Mouse (Mus musculus) liver, adult 2 months (tissue): ENCODE data around the gene Rmnd5a. TPM values are rescaled to one million over a fixed set of nuclear protein-coding genes. Genes with fewer than 3 reads are reported as not detected.
"Not testable (repeated sequence)": the region's sequence is repeated elsewhere in the genome, so short reads cannot be mapped to it uniquely, and the experiment has no call there.

Experiments used
- DNase-seq: peaks from one replicate; pipeline ENCODE4 v3.0.0-alpha.2; 2011; ENCODE audit warnings: low read depth, low spot score; ENCODE audit errors: extremely low read depth
- H3K27ac ChIP-seq: fragments of 200-500 bp; replicated peaks from 2 replicates; pipeline ENCODE4 v1.5.1; 2012; ENCODE audit warnings: low read depth, mild to moderate bottlenecking, control low read depth, inconsistent platforms, low read length; ENCODE audit not compliant: insufficient read depth
- H3K27me3 ChIP-seq: fragments of 200-500 bp; 2 replicates; pipeline ENCODE4 v1.6.1; 2012; ENCODE audit warnings: mild to moderate bottlenecking, moderate library complexity, low read length, inconsistent platforms; ENCODE audit not compliant: control insufficient read depth, insufficient read depth
- H3K36me3 ChIP-seq: fragments of 200-500 bp; 2 replicates; pipeline ENCODE4 v1.6.1; 2012; ENCODE audit warnings: low read length, inconsistent platforms; ENCODE audit not compliant: control insufficient read depth, insufficient read depth
- H3K4me1 ChIP-seq: fragments of 200-500 bp; 2 replicates; pipeline ENCODE4 v1.6.1; 2011; ENCODE audit warnings: low read length; ENCODE audit not compliant: control insufficient read depth, insufficient read depth
- H3K4me3 ChIP-seq: fragments of 200-500 bp; 2 replicates; pipeline ENCODE4 v1.5.1; 2011; ENCODE audit warnings: low read depth, mild to moderate bottlenecking, control low read depth, low read length, moderate library complexity; ENCODE audit not compliant: insufficient read depth
- H3K79me2 ChIP-seq: fragments of 200-500 bp; 2 replicates; pipeline ENCODE4 v1.6.1; 2012; ENCODE audit warnings: inconsistent platforms, mild to moderate bottlenecking, low read length, moderate library complexity; ENCODE audit not compliant: control insufficient read depth, insufficient read depth
- H3K9ac ChIP-seq: fragments of 200-500 bp; 2 replicates; pipeline ENCODE4 v1.6.1; 2012; ENCODE audit warnings: low read depth, mild to moderate bottlenecking, control low read depth, inconsistent platforms, low read length
- CTCF ChIP-seq: fragments of 200-500 bp; IDR thresholded peaks from 2 replicates; pipeline ENCODE4 v1.5.1; 2011; ENCODE audit warnings: low read depth, low read length, control low read depth
- POLR2A ChIP-seq: fragments of 200-500 bp; IDR thresholded peaks from 2 replicates; pipeline ENCODE4 v1.6.1; 2011; ENCODE audit warnings: low read length, control low read depth; ENCODE audit not compliant: insufficient read depth; ENCODE audit errors: extremely low read depth
- WGBS: fragments of 180-500 bp; shearing (Covaris S2); methylation state at CpG from one replicate; pipeline ENCODE4 v1.1.7; 2018; 5-methylcytosine and 5-hydroxymethylcytosine counted together
- polyA plus RNA-seq: library from polyadenylated mRNA; depleted of rRNA; stranded (reverse); fragments of >200 nt; gene quantifications from 2 replicates; pipeline ENCODE4 v1.2.3, GENCODE M21; 2012
- total RNA-seq: library from RNA; depleted of rRNA; stranded (reverse); fragments of >200 nt; gene quantifications from 2 replicates; pipeline ENCODE4 v1.2.3, GENCODE M21; 2014

The Rmnd5a gene
- total and polyA plus RNA-seq, 2 experiments, result 35.3 to 136 TPM

DNA sequence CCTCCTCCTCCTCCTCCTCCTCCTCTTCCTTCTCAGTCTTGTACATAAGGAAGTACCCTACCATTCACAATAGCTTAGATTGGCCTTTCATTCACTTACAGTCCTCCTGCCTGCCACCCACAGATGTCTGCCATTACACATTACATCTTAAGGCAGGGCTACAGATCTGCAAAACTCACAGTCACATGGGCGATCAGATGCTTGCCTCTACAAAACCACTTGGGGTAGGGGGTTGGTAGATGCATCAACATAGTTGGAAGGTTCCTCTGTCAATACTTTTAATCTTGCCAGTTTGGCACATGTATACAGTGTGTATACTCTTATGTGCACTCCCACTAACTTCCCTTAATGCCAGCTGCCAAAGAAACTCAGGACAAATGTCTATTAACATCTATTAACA is 39.7 kb upstream of the Rmnd5a start:
- Histone ChIP-seq H3K36me3 (no peaks in the 10 kb centered on the region), H3K27me3 (no peaks in the 10 kb centered on the region), H3K9ac (no peak overlapping the region), H3K27ac (no peak overlapping the region), H3K79me2 (no peaks in the 10 kb centered on the region), H3K4me3 (no peak overlapping the region), H3K4me1 (peaks cover 11% of the 10 kb centered on the region)
- no peak for TF ChIP-seq CTCF
- no peak for TF ChIP-seq POLR2A
- 96% methylated on average over 1 of the region's 1 CpGs for WGBS
- DNase-seq, result no peak

DNA sequence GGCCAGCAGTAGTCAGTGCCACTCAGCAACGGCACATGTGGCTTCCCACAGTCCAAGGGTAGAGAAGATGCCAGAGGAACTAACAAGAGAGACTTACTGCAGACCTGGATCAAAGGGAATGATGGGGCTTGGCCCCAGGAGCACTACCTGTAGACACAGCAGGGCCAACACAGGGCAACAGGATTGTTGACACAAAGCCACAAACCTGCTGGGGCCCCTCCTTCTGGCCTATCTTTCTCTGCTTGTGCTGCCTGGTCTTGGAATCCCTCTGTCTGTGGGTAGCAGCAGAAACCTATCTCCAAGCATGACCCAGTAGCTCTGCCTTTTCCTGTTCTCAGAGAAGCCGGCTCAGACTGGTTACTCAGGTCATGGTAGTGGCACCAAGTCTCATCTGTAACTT is 39.2 kb upstream of the Rmnd5a start:
- H3K79me2 ChIP-seq, H3K4me3 ChIP-seq, DNase-seq, H3K9ac ChIP-seq, H3K27me3 ChIP-seq, H3K27ac ChIP-seq, H3K36me3 ChIP-seq: not testable (repeated sequence)
- peaks cover 12% of the 10 kb centered on the region for H3K4me1 ChIP-seq
- 65% methylated on average over 2 of the region's 2 CpGs for WGBS

DNA sequence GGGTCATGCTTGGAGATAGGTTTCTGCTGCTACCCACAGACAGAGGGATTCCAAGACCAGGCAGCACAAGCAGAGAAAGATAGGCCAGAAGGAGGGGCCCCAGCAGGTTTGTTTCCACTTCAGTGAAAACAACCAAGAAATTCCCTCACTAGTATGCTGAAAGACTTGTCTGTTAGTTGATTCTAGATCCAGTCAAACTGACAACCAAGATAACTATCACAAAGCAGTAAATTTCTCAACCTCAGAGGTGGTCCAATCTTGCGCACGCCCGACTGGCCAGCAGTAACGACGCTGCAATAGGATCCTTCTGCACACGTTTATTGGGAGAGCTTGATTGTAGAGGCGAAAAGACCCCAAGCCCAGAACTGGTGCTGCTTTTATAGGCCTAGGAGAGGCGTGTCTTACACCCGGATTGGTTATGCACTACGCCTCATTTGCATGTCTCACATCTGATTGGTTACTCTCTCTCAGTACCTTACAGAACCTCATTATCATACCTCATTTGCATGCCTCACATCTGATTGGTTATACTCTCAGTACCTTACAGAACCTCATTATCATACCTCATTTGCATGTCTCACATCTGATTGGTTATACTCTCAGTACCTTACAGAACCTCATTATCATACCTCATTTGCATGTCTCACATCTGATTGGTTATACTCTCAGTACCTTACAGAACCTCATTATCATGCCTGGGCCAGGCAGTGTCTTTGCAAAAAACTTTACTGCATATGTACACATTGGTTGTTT is 38.6 kb upstream of the Rmnd5a start:
- H3K27me3 ChIP-seq, H3K36me3 ChIP-seq, H3K27ac ChIP-seq, H3K4me3 ChIP-seq, H3K79me2 ChIP-seq, DNase-seq, H3K9ac ChIP-seq: not testable (repeated sequence)
- peaks cover 12% of the 10 kb centered on the region for H3K4me1 ChIP-seq
- 95% methylated on average over 10 of the region's 10 CpGs for WGBS

DNA sequence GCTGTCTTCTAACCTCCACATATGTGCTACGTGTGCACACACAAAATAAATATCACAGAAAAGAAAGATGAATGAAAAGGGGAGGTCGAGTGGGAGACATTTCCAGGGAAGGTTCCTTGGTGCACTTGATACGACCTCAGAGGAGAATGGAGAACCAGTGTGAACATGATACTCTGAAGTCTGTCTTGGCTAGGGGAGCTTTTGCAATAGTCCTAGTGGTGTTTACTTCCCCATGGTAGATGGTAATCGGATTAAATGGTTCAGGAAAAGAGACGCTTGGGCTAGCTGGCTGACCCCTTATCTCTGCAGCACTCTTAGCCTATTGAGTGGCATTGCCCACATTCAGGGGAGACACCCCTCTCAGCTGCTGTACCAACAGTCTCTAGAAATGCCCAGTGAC is 36.3 kb upstream of the Rmnd5a start:
- H3K79me2 ChIP-seq, result no peaks in the 10 kb centered on the region
- H3K27ac ChIP-seq, result 0 out of 2 replicates have a peak overlapping the region, but pooled peaks have one; percentile 0
- H3K36me3 ChIP-seq, result no peaks in the 10 kb centered on the region
- no peak overlapping the region for H3K4me3 ChIP-seq
- H3K4me1 ChIP-seq, result peaks cover 12% of the 10 kb centered on the region
- no peak for DNase-seq
- TF ChIP-seq CTCF (no peak), POLR2A (no peak)
- H3K27me3 ChIP-seq, result no peaks in the 10 kb centered on the region
- 54% methylated on average over 5 of the region's 5 CpGs for WGBS
- H3K9ac ChIP-seq, result no peak overlapping the region

DNA sequence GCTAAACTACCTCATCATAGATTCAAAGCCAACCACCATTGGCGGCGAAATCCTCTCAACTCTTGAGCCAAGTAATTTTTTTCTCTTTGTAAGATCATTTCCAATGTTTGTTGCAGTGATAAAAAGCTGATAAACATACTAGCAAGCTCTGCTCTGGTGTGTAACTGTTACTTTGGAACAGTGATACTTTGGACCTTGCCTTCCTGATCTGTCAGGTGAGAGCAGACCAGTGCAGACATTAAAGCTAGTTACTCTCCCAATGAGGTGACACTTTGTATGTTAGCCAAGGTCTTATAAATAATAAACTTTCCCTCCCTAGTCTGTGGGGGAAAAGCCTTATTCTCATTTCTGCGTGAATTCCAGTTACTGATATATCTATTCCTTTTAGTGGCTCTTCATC is 35.2 kb upstream of the Rmnd5a start:
- 18% methylated on average over 3 of the region's 3 CpGs for WGBS
- Histone ChIP-seq H3K79me2 (no peaks in the 10 kb centered on the region), H3K4me3 (no peak overlapping the region), H3K9ac (no peak overlapping the region), H3K36me3 (no peaks in the 10 kb centered on the region), H3K4me1 (peaks cover 12% of the 10 kb centered on the region), H3K27ac (peak overlapping the region; percentile 91), H3K27me3 (no peaks in the 10 kb centered on the region)
- TF ChIP-seq CTCF (no peak), POLR2A (no peak)
- peak; percentile 99 for DNase-seq

DNA sequence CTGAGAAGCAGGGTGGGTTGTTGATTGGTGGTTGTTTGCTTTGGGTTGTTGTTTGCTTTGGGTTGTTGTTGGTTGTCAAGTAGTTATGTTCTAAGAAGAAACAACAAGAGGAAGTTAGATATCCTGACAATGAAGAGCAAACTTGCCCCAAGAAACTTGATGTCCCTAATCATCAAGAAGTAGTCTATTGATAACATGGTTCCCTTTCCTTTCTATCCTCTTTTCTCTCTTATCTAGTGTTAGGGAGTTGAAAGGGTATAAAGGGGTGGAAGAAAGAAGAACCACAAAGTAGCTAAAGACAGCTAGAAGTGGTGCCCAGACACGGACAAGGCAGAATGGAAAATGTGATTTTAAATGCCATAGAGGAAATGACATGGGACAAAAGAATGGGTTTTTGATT is 32.3 kb upstream of the Rmnd5a start:
- Histone ChIP-seq H3K4me3 (no peak overlapping the region), H3K27me3 (no peaks in the 10 kb centered on the region), H3K79me2 (no peaks in the 10 kb centered on the region), H3K36me3 (no peaks in the 10 kb centered on the region), H3K4me1 (peaks cover 12% of the 10 kb centered on the region), H3K27ac (no peak overlapping the region), H3K9ac (no peak overlapping the region)
- TF ChIP-seq POLR2A, result no peak
- no peak for DNase-seq
- 82% methylated on average over 1 of the region's 1 CpGs for WGBS
